Mouse (Mus musculus) G1E (cell line): Measurements from ENCODE around the gene Vps37c.

ENCODE experiments used
- CTCF ChIP-seq: IDR thresholded peaks from 2 replicates; pipeline ENCODE4 v1.5.1; 2012; ENCODE audit warnings: low read depth, low read length, inconsistent platforms, mixed read lengths
- GATA1 ChIP-seq: IDR thresholded peaks from 2 replicates; pipeline ENCODE4 v1.6.1; 2012; ENCODE audit warnings: borderline replicate concordance, low read length, inconsistent platforms, mixed read lengths
- POLR2AphosphoS5 ChIP-seq: IDR thresholded peaks from 2 replicates; pipeline ENCODE4 v1.6.1; 2012; ENCODE audit warnings: low read depth, low read length, inconsistent platforms; ENCODE audit not compliant: insufficient replicate concordance
- TAL1 ChIP-seq: conservative IDR thresholded peaks from 2 replicates; pipeline ENCODE4 v1.6.1; 2012; ENCODE audit warnings: low read depth, low read length, inconsistent platforms, mixed read lengths

GRCm38 (mm10) chr19:10677915-10678771, 10.4 kb upstream of the Vps37c start, which contains the start of gene Pga5:
- TF ChIP-seq CTCF = peak; percentile 75
- no peak for TF ChIP-seq GATA1
- TF ChIP-seq TAL1 = peak; percentile 49
- TF ChIP-seq POLR2AphosphoS5 = no peak
